Mouse (Mus musculus) mouse embryonic stem cell (cell line): ENCODE measurements at regions not wholly inside any gene's neighbourhood (a gene's known extent, or its start where the extent isn't known, plus 50 kb on each side); places are given as distances from the start of the nearest gene placed in this dataset.

Experiments used
- in situ Hi-C, 2 experiments: fragments of 300-500 bp; cut with MboI; formaldehyde crosslinking; loops; 1 replicate in 1 of 2; 3 replicates in 1 of 2; pipeline ENCODE4 v1.14.3; 2019 to 2020; ENCODE audit warnings: low sequenced_read_pairs in 2 of 2, low pct_unique_long_range_greater_than_20kb in 1 of 2, mixed read lengths in 1 of 2; ENCODE audit not compliant: unreplicated experiment in 1 of 2

- in situ Hi-C loops = no loop called here
Measured at GRCm38 (mm10) chr13:57365096-57365495, 469.3 kb upstream of the Trpc7 start.

GRCm38 (mm10) chr13:57364396-57364795 is 468.6 kb upstream of the Trpc7 start:
- in situ Hi-C loops = no loop called here

- in situ Hi-C loops = no loop called here
Measured at GRCm38 (mm10) chr13:57362563-57362962, 466.8 kb upstream of the Trpc7 start.

- in situ Hi-C loops = no loop called here
Measured at GRCm38 (mm10) chr13:57361286-57361685, 465.5 kb upstream of the Trpc7 start.

GRCm38 (mm10) chr13:57354606-57355005 is 458.8 kb upstream of the Trpc7 start:
- in situ Hi-C loops = no loop called here

- in situ Hi-C loops = no loop called here
Measured at GRCm38 (mm10) chr13:57353976-57354375, 458.2 kb upstream of the Trpc7 start.

- in situ Hi-C loops = no loop called here
Measured at GRCm38 (mm10) chr13:57350828-57351227, 455.0 kb upstream of the Trpc7 start.

- in situ Hi-C loops = no loop called here
Measured at GRCm38 (mm10) chr13:57338676-57339075, 442.9 kb upstream of the Trpc7 start.

- in situ Hi-C loops = no loop called here
Measured at GRCm38 (mm10) chr13:57336596-57336995, 440.8 kb upstream of the Trpc7 start.

GRCm38 (mm10) chr13:57332976-57333375 is 437.2 kb upstream of the Trpc7 start:
- in situ Hi-C loops = no loop called here

- in situ Hi-C loops = no loop called here
Measured at GRCm38 (mm10) chr13:57331868-57332267, 436.1 kb upstream of the Trpc7 start.

GRCm38 (mm10) chr13:57325306-57325925 is 429.6 kb upstream of the Trpc7 start:
- in situ Hi-C loops = no loop called here

- in situ Hi-C loops = no loop called here
Measured at GRCm38 (mm10) chr13:57316211-57317005, 420.6 kb upstream of the Trpc7 start.

- in situ Hi-C loops = no loop called here
Measured at GRCm38 (mm10) chr13:57314512-57314911, 418.7 kb upstream of the Trpc7 start.

GRCm38 (mm10) chr13:57313731-57314130 is 417.9 kb upstream of the Trpc7 start:
- in situ Hi-C loops = no loop called here

- in situ Hi-C loops = no loop called here
Measured at GRCm38 (mm10) chr13:57311235-57311634, 415.4 kb upstream of the Trpc7 start.

GRCm38 (mm10) chr13:57309618-57310017 is 413.8 kb upstream of the Trpc7 start:
- in situ Hi-C loops = no loop called here

GRCm38 (mm10) chr13:57307971-57308903 is 412.4 kb upstream of the Trpc7 start:
- in situ Hi-C loops = no loop called here

GRCm38 (mm10) chr13:57305586-57305985 is 409.8 kb upstream of the Trpc7 start:
- in situ Hi-C loops = no loop called here
